In the genomic region with DNA sequence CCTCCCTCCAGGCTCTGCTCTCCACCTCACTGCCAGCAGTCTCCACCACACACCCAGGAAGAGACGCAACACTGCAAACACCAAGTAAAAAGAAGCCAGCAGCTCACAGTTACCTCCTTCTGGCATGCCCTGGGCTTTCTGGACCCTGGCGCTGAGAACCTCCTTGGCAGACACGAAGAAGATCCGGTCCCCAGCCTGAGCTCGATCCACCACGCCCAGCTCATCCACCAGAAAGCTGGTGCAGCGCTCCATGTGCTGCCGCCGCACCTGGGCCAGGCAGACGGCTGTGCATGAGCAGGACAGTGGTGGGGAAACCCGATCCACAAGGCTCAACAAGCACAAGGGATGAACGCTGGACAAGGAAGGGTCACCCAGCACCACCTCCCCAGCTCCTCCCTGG, we compare ENCODE assay signal across 15 mouse cellular contexts. TPM values are rescaled to one million over a fixed set of nuclear protein-coding genes. Genes with fewer than 3 reads are reported as not detected.
DNase-seq lines count a peak whose midpoint lies in the region; TF ChIP-seq lines count a peak whose summit lies in the region.
"Had no signal": no experiment of that assay in that cellular context is flagged by ENCODE, and none has a peak within 500 bp of the region (broad histone marks: within the 10 kb centered on the region; RNA-seq: fewer than 3 reads in every experiment).

No protein-coding gene starts in this region.

- H3K27ac ChIP-seq in gastrocnemius, adult 2 months = peak overlapping the region; percentile 21

- no peak overlapping the region for H3K4me3 ChIP-seq in gastrocnemius, adult 2 months

- peak; percentile 58 for DNase-seq in gastrocnemius, adult 2 months
- no peak for DNase-seq in gastrocnemius, postnatal 14 days
- peak; percentile 85 for DNase-seq in heart, adult 11 months
- DNase-seq in heart, postnatal 10 days = no peak
- DNase-seq: adrenal gland, adult 2 months; adrenal gland, adult 8-10 months; adrenal gland, postnatal 10 days; adrenal gland, postnatal 14 days; adrenal gland, postnatal 25 days; adrenal gland, postnatal 36 days; B cell, adult 2 months; cerebellum, adult 11 months; cerebellum, adult 11-12 months; cerebellum, adult 18-20 months had no signal

- no peak for TF ChIP-seq CTCF in gastrocnemius, adult 2 months (IDR thresholded peaks at IDR 0.05)

- intact Hi-C loops in gastrocnemius, adult 2 months (cut with DNase I) = no loop called here
- intact Hi-C loops in gastrocnemius, postnatal 14 days (cut with DNase I; ENCODE audit: low total_unique reads) = no loop called here
- intact Hi-C loops in heart, postnatal 10 days (cut with DNase I) = no loop called here

RNA-seq across cellular contexts. Expression of gene Fv1, which starts 17.4 kb away (rescaled TPM):
- total RNA-seq in gastrocnemius, adult 2 months (2021) = 1 to 10 TPM; 7.3 to 7.7 TPM
- total RNA-seq in gastrocnemius, postnatal 14 days (2021) = 1 to 10 TPM; 3.2 to 3.4 TPM
- 10 to 100 TPM; 11.2 to 14.3 TPM for total RNA-seq in heart, postnatal 10 days (2021)
- total RNA-seq: G1E had no signal

RNA-seq across cellular contexts. Expression of gene Miip, which starts 17.5 kb away (rescaled TPM):
- 1 to 10 TPM; 5.1 to 5.5 TPM for total RNA-seq in gastrocnemius, adult 2 months (2021)
- total RNA-seq in gastrocnemius, postnatal 14 days (2021) = 1 to 10 TPM; 4.4 to 5.1 TPM
- 10 to 100 TPM in 1 of 2 experiments, 1 to 10 TPM in 1; 8.8 to 12.4 TPM for total RNA-seq in heart, postnatal 10 days (2021)

RNA-seq across cellular contexts. Expression of gene Mfn2, which starts 18.3 kb away (rescaled TPM):
- 100 to 1,000 TPM; 416 to 452 TPM for total RNA-seq in gastrocnemius, adult 2 months (2021)
- 100 to 1,000 TPM; 292 to 356 TPM for total RNA-seq in gastrocnemius, postnatal 14 days (2021)
- 100 to 1,000 TPM; 583 to 610 TPM for total RNA-seq in heart, postnatal 10 days (2021)

RNA-seq across cellular contexts. Expression of gene Zfp933, which starts 38.0 kb away (rescaled TPM):
- 1 to 10 TPM; 8.6 to 9.5 TPM for total RNA-seq in gastrocnemius, adult 2 months (2021)
- total RNA-seq in gastrocnemius, postnatal 14 days (2021) = 1 to 10 TPM; 8.9 to 9.2 TPM
- 10 to 100 TPM; 11.2 to 12.4 TPM for total RNA-seq in heart, postnatal 10 days (2021)

RNA-seq across cellular contexts. Expression of gene Plod1, which starts 50.4 kb away (rescaled TPM):
- total RNA-seq in gastrocnemius, adult 2 months (2021) = 10 to 100 TPM; 17.1 to 25.9 TPM
- total RNA-seq in gastrocnemius, postnatal 14 days (2021) = 10 to 100 TPM; 43.4 to 48.8 TPM
- total RNA-seq in heart, postnatal 10 days (2021) = 100 to 1,000 TPM in 1 of 2 experiments, 10 to 100 TPM in 1; 97.7 to 104 TPM

Comparison
In these comparisons a context has a peak if more than half of its experiments do, and no peak if none do; other contexts are left out.
1. DNase-seq: peak in gastrocnemius, adult 2 months (single experiment) and heart, adult 11 months (single experiment); none in gastrocnemius, postnatal 14 days (single experiment) and heart, postnatal 10 days (0 of 2).